Mouse (Mus musculus) small intestine, adult 2 months (tissue): Measurements from ENCODE around the gene Traf3.

ENCODE experiments used
- CTCF ChIP-seq: fragments of 200-500 bp; IDR thresholded peaks from 2 replicates; pipeline ENCODE4 v1.5.1; 2012; ENCODE audit warnings: low read depth, mild to moderate bottlenecking, control low read depth, inconsistent platforms, low read length, moderate library complexity, mixed read lengths; ENCODE audit not compliant: insufficient replicate concordance, insufficient read length; ENCODE audit errors: extremely low read depth
- POLR2A ChIP-seq: fragments of 200-500 bp; IDR thresholded peaks from 2 replicates; pipeline ENCODE4 v1.6.1; 2012; ENCODE audit warnings: low read depth, mild to moderate bottlenecking, control low read depth, inconsistent platforms, low read length, moderate library complexity

- TF ChIP-seq CTCF (no peak), POLR2A (no peak)
Measured at GRCm38 (mm10) chr12:111178772-111179171, 12.6 kb downstream of the Traf3 start.
